Mouse (Mus musculus): ENCODE data around the gene St3gal3.
A peak's percentile ranks its signal among the peaks of the same experiment; 100 is the strongest.

St3gal3 gene

GRCm38 (mm10) chr4:117984993-117985587 lies 149.6 kb downstream of the St3gal3 start:
- no peak for DNase-seq (ENCODE audit: low spot score)

DNA sequence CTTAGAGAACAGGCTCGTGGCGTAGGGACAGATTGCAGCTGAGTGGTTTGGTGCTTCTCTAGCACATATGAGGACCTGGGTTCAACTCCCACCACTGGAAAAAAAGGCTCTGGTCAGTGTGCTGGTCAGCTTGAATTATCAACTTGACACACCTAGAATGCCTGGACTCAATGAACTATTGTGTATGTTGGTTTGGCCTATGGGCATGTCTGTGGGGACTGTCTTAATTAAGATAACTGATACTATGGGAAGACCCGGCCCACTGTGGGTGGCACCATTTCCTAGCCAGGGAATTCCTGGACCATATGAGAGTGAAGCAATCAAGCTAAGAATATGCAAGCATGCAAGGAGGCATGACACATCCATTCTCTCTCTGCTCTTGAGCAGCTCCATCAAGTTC lies 150.5 kb downstream of the St3gal3 start:
- no peak for DNase-seq (ENCODE audit: low spot score)

DNA sequence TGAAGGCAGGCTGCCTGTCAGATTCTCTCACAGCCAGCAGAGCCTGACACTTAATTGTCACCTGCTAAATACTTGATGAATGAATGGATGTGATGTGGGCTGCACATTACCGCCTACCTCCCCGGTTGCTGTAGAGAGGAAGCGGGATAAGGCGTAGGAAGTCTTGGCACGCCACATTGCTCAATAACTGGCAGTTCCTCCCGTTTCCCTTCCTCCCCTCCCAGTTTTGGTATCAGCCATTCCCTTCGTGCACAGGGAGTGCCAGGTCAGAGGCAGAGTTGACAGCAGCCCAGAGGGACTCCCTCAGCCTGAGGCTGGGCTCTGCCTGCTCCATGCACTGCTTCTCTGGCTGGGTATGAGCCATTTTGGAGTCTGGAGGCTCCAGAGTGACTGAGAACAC lies 152.0 kb downstream of the St3gal3 start:
- no peak for DNase-seq (ENCODE audit: low spot score)

DNA sequence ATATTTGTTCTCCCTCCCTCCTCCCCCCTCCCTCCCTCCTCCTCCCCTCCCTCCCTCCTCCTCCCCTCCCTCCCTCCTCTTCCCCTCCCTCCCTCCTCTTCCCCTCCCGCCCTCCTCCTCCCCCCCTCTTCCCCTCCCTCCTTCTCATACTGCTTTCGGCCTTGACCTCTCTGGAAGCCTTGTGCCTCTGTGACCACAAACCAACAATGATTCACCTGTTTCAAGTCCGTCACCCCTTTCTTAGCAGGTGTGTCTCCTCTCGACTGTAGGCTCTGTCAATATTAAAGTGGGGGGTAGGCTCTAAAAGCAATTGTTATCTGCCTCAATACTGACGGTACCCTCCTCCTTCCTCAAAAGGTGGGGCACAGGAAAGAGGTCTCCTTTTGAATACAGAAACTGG lies 153.2 kb downstream of the St3gal3 start:
- DNase-seq (ENCODE audit: low spot score): no peak

GRCm38 (mm10) chr4:117980161-117980560 lies 154.6 kb downstream of the St3gal3 start:
- no peak for DNase-seq (ENCODE audit: low spot score)

- DNase-seq (ENCODE audit: low spot score): no peak
Observed at GRCm38 (mm10) chr4:117979181-117979580, 155.5 kb downstream of the St3gal3 start.

DNA sequence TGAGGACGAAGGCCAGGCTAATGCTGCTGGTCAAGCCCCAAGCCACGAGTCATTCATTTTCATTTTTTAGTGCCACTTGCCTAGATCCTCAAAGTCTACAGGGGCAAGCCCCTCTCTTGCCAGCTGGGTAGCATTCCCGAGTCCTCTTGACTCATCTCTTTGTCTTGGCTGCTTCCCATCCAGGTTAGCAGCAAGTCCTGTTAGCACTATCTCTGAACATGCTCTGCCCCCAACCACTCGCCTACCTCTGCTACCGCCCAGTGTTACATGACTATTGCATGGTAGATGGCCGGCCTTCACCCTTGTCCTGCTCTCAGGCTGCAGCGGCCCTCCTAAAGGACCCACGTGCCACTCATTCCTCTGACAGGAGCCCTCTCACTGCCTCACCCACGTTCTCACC lies 156.4 kb downstream of the St3gal3 start:
- DNase-seq (ENCODE audit: low spot score): no peak

GRCm38 (mm10) chr4:117977841-117978240 lies 156.9 kb downstream of the St3gal3 start:
- DNase-seq (ENCODE audit: low spot score): no peak

DNA sequence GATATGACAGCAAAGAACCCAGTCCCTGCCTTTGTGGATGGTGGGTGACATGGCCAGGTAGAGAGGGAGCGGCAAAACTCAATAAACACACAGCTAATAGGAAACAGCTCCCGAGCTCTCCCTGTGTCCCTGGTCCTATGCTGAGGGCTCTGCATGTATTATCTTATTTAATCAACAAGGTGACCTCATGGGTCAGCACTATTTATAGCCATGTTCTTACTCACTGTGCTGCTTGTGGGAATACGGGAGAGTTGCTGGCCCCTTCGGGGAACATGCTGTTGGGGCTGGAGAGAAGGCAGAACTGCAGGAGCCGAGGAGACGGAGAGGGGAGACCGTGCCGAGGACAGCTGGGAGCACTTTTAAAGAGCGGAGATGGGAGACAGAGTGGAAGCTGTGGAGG lies 157.3 kb downstream of the St3gal3 start:
- DNase-seq (ENCODE audit: low spot score): no peak

DNA sequence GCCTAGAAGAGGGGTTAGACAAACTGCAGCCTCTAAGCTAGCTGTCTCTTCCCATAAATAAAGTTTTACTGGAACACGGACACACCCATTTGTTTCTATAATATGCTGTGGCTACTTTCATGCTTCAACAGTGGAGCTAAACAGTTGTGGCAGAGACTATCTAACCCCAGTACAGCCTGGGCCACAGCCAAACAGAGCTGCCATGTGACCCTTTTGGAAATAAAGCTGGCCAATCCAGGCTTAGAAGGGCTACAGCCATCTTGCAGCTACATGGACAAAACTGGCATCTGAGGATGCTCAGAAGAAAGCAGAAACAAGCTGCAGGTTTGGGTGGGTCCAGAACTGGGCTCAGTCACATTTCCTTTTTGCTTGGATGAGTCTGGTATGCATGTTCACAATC lies 158.9 kb downstream of the St3gal3 start:
- no peak for DNase-seq (ENCODE audit: low spot score)

GRCm38 (mm10) chr4:117974719-117975118 lies 160.0 kb downstream of the St3gal3 start:
- no peak for DNase-seq (ENCODE audit: low spot score)

GRCm38 (mm10) chr4:117972999-117973398 lies 161.7 kb downstream of the St3gal3 start:
- DNase-seq (ENCODE audit: low spot score): no peak

DNA sequence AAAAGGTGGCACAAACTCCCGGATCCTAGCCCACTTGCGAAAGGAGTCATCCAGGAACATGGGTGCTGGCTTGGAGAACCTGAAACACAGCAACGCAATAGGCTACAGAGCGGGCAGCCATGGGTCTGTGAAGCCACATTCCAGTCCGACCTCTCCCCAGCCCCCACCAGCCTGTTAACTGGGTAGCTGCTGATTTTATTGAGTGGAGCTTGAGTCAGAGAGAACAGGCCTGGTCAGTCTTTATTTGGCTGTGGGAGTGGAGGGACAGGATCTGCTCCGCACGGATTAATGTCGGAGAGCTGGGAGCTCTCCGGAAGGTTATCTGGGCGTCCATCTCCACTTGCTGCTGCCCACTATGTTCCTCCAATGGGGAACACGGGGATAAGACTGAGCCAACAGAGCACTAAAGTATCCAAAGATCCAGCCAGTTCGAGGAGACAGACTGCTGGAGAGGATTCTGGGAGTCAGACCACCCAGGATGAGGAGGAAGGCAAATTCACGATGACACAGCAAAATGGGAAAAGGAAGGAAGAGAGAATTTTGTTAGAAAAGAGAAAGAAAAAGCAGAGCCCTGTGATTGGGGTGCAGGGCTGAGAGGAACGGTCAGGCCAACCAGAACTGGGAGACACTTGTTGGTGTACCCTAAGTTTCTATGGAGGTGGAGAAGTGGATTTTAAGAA lies 170.2 kb downstream of the St3gal3 start:
- no peak for DNase-seq (ENCODE audit: low spot score)

DNA sequence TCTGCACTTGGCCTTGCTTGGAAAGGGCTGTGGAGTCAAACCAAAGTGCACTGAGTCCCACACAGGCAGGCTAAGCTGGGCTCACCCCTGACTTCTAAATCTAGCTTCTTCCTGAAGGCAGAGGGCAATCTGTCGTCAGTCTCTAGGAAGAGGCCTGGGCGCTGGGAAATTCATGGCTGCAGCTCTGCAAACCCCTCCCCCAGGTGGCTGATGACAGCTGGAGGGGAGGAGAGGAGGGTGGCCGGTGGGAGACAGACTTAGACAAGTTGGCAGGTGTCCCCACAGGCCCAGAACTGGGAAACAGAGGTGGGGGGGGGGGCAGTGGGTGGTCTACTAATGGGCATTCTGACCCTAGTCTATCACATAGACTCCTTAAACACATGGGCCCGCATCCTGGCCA lies 177.2 kb downstream of the St3gal3 start:
- no peak for DNase-seq (ENCODE audit: low spot score)

DNA sequence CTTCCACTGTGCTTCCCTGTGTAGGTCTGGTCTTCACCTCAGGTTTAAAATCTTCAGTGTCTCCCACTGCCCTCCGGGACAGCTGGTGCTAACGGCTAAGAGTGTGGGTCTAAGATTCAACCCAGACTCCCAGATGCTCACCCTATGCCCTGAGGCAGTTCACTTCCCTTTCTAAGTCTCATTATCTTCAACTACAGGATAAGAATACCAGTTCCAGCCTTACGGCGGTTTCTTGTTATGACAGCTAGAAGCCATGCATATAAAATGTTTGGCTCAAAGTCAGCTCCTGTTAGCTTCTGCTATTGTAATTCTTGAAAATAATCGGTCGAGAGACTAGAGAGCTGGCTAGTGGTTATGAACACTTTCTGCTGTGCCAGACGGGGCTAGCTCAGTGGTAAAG lies 187.2 kb downstream of the St3gal3 start:
- no peak for DNase-seq (ENCODE audit: low spot score)

DNA sequence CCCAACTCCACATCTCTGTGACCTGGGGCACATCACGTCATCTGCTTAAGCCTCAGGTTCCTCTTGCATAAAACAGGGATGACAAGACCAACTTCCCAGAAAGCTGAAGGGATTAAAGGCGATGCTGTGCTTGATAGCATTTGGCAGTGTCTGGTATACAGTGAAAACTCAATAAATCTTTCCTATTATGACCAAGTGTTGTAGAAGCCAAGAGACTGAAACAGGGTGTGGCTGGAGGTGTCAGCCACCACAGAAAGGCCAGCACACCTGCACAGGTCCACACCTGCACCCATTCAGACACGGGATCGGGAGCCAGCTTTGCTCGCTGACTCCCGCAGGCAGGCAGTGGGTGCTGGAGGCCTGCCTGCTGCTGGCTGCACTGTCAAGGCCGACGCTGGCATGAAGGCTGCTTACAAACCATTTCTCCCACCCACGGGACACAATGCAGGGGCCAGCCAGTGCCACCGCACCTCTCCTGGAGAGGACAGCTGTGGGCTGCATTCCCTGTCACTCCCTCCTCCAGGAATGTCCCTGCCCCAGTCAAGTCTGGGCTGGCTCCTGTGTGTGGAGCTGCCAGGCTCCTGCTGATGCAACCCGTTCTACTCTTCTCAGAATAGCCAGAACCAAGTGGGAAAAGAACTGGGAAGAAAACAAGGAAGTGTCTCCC lies 187.9 kb downstream of the St3gal3 start:
- no peak for DNase-seq (ENCODE audit: low spot score)

- DNase-seq (ENCODE audit: low spot score): peak; percentile 68
Observed at GRCm38 (mm10) chr4:117943317-117943716, 191.4 kb downstream of the St3gal3 start.

DNA sequence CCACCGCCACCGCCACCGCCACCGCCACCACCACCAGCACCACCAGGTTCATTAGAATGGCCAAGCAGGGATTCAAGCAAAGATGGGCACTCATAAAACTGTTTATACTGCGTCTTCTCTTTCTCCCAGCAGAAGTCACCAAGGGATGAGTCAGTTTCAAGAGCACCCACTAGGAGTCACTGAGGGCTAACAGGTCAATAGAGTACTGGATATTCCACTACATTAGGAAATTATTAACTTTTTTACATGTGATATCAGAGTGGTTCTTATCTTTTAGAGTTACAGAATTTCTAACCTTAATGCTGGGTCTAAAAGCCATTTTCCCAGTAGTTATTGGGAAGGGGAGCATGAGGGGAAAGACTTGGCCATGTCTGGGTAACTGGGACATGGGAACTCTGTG lies 197.8 kb downstream of the St3gal3 start:
- DNase-seq (ENCODE audit: low spot score): no peak

DNA sequence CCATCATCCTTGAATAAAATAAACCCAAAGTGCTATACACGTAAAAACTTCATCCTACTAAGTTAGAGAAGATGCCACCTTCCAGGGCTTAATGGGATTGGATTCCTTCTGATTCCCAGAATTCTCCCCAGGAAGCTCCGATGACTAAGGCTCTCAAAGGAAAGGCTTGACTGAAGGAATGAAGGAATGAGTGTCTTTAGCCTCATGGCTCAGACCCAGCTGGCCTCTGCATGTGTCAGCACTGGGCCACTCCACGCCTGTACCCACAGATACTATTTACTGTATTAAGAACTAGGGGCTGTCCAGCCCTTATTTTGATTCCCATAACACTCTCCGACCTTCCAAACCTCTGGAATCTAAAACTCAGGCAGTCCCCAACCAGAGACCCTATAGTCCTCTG lies 200.6 kb downstream of the St3gal3 start:
- no peak for DNase-seq (ENCODE audit: low spot score)

DNA sequence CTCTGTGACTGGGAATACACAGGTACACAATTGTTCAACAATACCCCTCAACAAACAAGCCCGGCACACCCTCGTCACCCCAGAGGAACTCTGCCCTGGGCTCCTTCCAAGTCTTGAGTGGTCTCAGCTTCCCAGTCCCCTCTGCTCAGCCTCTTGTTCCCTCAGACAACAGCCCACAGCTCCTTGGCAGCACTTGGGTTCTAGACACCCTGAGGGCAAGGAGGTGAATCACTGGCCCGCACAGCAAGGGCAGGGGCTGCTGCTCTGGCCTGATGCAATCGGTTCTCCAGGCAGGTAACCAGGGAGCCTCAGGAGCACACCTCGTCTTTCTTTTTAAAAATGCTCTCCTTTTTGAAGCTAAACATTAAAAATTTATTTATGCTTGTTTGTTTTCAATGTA lies 201.5 kb downstream of the St3gal3 start:
- DNase-seq (ENCODE audit: low spot score): no peak

DNA sequence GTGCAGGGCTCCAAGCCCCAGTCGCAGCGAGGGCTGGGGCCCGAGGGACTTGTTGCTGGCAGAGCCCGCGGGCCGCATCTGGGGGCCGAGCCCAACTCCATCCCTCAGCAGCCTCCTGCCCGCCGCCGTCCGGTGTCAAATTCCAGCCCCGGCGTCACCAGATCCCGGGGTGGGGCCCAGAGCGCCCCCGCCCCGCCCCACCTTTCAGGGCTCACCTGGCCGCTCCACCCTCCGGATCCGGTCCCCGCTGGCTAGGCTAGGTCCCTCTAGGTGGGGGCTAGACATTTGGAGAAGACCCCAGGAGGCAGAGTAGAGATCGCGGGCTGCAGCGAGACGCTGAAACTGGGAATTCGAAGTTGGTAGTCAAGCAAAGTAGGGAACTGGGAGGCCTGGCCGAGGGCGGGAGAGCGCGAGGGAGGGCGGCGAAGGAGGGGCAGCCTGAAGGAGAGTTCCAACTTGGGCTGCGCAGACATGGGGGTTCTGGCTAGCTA lies 205.3 kb downstream of the St3gal3 start, which contains the start of gene Artn:
Gene Artn (minus strand): TSS at position 373 of the 491 bp plus-strand sequence.
- peak; percentile 64 for DNase-seq (ENCODE audit: low spot score)

- peak; percentile 80 for DNase-seq (ENCODE audit: low spot score)
Observed at GRCm38 (mm10) chr4:117928699-117929241, 205.9 kb downstream of the St3gal3 start.

GRCm38 (mm10) chr4:117928234-117928633 lies 206.5 kb downstream of the St3gal3 start:
- DNase-seq (ENCODE audit: low spot score): peak; percentile 90

Data from embryo, embryonic 10.5 days (tissue).